Mouse (Mus musculus) cerebellum, adult 18-20 months (tissue): ENCODE results near the gene Slc38a1.
A peak's percentile ranks its signal among the peaks of the same experiment; 100 is the strongest.

Experiments
- DNase-seq, 2 experiments: peaks; one replicate each; pipeline ENCODE4 v3.0.0; 2021

Slc38a1 gene

GRCm38 (mm10) chr15:96642436-96643405 is at the start of gene Slc38a1:
Gene Slc38a1, minus strand, starts transcription at chr15:96642913.
- peak; percentile 55 to 72 for DNase-seq

DNA sequence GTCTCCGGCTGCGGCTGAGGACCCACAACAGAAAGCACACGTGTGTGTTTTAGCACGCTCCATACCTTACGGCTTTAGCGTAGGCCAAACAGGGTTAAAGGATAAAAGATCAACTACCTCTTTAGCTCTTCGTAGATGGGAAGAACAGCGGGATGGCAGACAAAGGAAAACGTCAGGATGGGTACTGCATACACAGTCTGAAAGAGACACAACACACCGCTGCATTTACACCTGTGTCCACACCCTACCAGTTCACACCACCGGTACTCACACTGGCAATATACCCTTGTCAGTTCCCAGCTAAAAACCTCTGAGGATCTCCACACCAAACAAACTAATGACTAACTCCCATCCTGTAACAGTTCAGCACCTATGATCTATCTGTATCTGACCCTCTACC is 49.7 kb upstream of the Slc38a1 start:
- DNase-seq, result no peak

- no peak for DNase-seq
Measured at GRCm38 (mm10) chr15:96691381-96691780, 48.7 kb upstream of the Slc38a1 start.

GRCm38 (mm10) chr15:96690829-96691228 is 48.1 kb upstream of the Slc38a1 start:
- no peak for DNase-seq

DNA sequence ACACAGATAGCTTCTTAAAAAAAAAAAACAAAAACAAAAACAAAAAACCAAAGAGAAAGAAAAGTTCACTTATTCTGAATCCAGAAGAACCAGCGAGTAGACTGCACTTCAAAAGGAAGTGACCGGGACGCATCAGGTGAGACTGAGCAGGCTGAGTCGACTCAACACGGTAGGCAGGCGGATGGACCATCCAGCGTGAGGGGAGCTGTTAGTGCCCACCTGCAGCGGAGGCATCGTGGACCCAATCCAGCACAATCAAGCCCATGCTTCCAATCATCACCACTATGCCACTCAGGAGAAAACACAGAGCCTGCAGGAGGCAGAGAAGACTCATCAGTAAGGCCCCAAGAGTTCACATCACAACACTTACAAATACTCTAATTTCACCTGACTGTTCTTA is 47.2 kb upstream of the Slc38a1 start:
- no peak for DNase-seq

GRCm38 (mm10) chr15:96688784-96689318 is 46.1 kb upstream of the Slc38a1 start:
- DNase-seq, result no peak

GRCm38 (mm10) chr15:96688036-96688435 is 45.3 kb upstream of the Slc38a1 start:
- DNase-seq, result peak; percentile 53 to 60

DNA sequence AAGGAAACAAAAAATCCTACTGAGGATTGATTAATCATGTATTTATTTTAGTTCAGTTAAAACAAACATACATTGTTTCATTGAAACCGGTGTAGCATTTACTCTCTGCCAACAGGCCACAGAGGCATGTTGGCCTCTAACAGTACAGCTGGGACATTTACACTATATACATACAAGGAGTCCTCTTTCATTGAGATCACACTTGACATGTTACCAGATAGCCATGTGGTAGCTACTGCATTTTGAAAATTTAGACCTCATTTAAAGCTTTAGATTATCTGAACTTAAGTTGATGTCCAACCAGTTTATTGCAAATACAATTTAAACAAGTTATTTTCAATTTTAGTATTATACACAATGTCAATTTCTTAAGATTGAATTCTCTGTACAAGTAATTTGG is 44.7 kb upstream of the Slc38a1 start:
- DNase-seq, result no peak

GRCm38 (mm10) chr15:96686201-96687159 is 43.8 kb upstream of the Slc38a1 start:
- DNase-seq, result no peak

- no peak for DNase-seq
Measured at GRCm38 (mm10) chr15:96685273-96685672, 42.6 kb upstream of the Slc38a1 start.

- no peak for DNase-seq
Measured at GRCm38 (mm10) chr15:96684132-96684830, 41.6 kb upstream of the Slc38a1 start.

GRCm38 (mm10) chr15:96678871-96679773 is 36.4 kb upstream of the Slc38a1 start:
- DNase-seq, result no peak

GRCm38 (mm10) chr15:96676518-96676917 is 33.8 kb upstream of the Slc38a1 start:
- DNase-seq, result peak; percentile 37 to 39

DNA sequence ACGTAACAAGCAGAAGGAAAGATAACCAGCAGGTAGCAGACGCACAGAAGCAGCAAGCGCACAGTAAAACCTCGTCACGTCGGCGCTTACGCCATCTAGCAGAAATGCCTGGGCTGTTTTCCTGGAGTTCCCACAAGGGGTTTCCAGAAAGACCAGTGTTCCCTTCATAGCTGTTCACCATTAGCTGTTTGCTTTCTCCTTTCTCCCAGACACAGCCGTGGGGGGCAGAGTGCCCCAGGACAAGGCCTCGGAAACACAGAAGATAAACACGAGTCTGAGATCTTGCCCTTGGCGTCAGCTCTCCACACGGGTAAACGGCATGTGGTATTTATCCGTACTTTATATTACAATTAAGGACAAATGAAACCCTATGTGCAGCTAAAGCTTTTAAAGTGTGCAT is 33.0 kb upstream of the Slc38a1 start:
- DNase-seq, result no peak

GRCm38 (mm10) chr15:96675055-96675454 is 32.3 kb upstream of the Slc38a1 start:
- DNase-seq, result no peak

DNA sequence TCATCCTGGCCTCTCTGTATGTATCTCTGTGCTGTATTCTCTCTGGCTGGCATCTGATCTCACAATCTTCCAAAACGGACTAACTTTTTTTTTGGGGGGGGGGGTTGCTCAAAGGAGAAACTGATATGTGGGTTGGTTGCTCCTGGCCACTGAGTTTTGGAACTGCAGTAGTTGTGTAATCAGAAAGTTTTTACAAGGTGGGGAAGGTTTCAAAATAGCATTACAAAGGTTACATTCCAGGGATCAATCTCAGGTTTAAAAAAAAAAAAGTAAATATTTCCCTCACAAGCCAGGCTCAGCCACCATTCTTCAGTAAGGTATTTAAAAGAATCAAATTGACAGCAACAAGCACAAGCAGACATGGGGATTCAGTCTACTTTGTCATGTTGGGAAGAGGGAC is 31.4 kb upstream of the Slc38a1 start:
- no peak for DNase-seq

- DNase-seq, result no peak
Measured at GRCm38 (mm10) chr15:96669721-96670120, 27.0 kb upstream of the Slc38a1 start.

GRCm38 (mm10) chr15:96666663-96667062 is 23.9 kb upstream of the Slc38a1 start:
- DNase-seq, result peak; percentile 76 to 79

DNA sequence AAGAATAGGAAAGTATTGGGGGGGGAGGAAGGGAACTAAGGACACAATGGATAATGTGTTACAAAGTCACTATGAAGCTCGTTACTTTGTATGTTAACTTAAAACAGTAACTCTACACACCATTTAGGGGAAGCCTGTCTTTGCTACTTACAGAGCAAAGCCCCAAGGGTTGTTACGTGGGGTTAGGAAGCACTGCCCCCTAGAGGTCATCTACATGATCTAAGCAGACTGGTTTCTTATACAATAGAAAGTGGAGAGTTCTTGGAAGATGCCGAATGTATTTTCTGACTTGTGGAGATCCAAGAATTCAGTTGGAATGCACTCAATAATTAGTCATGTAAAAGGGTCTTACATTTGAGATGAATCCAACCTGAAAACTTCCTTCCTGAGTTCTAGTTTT is 23.2 kb upstream of the Slc38a1 start:
- peak; percentile 80 to 81 for DNase-seq

DNA sequence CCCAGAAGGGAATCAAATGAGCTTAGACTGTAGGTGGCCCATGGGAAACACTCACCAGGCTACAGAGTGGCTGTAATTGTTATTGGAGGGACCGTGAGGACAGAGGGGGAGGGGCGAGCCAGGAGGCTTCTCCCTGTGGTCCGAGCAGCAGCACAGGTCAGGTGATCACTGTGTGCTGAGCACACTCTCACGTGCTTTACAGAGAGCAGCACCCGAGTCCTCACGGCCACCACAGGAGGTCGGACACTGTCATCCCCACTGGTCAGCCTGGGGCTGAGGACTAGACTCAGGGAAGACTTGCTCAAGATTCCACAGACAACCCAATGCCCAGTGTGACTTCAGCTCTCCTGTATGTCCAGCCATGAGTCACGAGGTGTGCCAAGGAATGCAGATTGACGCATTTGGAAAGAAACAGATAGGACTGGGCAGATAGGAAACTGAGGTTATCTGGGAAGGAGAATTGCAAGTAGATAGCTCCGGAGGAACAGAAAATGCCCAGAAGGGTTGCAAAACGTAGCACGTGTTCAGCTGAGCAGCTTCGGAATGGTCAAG is 18.0 kb upstream of the Slc38a1 start:
- DNase-seq, result no peak

DNA sequence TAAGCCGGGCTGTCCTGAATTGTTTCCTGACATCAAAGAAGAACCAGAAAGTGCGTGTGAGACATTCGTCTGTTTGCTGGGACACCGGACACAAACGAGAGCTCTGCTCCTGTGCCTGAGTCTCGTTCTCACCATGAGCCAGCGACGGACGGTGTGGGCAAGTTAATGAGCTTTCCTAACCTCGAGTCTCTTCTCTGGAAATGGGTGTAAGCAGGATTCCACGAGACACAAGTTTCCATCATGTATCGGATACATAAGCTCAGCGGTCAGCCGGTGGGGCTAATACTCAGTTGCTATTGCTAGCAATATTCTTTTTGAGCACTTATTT is 15.5 kb upstream of the Slc38a1 start:
- no peak for DNase-seq
